In genomic region chr14:14345113-14345871, GRCm38 (mm10) we compare ENCODE assay signal across 8 mouse cellular contexts. TPM values are rescaled to one million over a fixed set of nuclear protein-coding genes. Genes with fewer than 3 reads are reported as not detected.
DNase-seq lines count a peak whose midpoint lies in the region; ATAC-seq and TF ChIP-seq lines count a peak whose summit lies in the region.

No protein-coding gene starts in this region.

- H3K27ac ChIP-seq in brown adipose tissue, adult 24 weeks (replicated peaks; ENCODE audit: low read depth, low read length), result peak overlapping the region; percentile 90; the same call in 1 of the 2 replicates
- peak overlapping the region; percentile 75; the same call in 1 of the 2 replicates for H3K27ac ChIP-seq in heart, embryonic 12.5 days (ENCODE audit: poor library complexity, severe bottlenecking)
- H3K27ac ChIP-seq in kidney, postnatal 0 days, result peak overlapping the region; percentile 85; the same call in 1 of the 2 replicates
- H3K27ac ChIP-seq in liver, embryonic 12.5 days, result peak overlapping the region; percentile 41; the same call in 1 of the 2 replicates

- H3K4me3 ChIP-seq in brown adipose tissue, adult 24 weeks (ENCODE audit: insufficient read depth, low read depth, low read length), result peak overlapping the region; percentile 71
- H3K4me3 ChIP-seq in heart, embryonic 12.5 days, result peak overlapping the region; percentile 81
- H3K4me3 ChIP-seq in kidney, postnatal 0 days (replicated peaks; ENCODE audit: low read depth, low read length), result peak overlapping the region; percentile 56
- H3K4me3 ChIP-seq in liver, embryonic 12.5 days, result peak overlapping the region; percentile 66

- peaks cover 44% of the 10 kb centered on the region for H3K9me3 ChIP-seq in heart, embryonic 12.5 days (replicated peaks)
- H3K9me3 ChIP-seq in kidney, postnatal 0 days (replicated peaks; ENCODE audit: low read length), result peaks cover 18% of the 10 kb centered on the region
- H3K9me3 ChIP-seq in liver, embryonic 12.5 days (replicated peaks), result peaks cover 37% of the 10 kb centered on the region

- no peaks in the 10 kb centered on the region for H3K27me3 ChIP-seq in heart, embryonic 12.5 days (replicated peaks)
- H3K27me3 ChIP-seq in kidney, postnatal 0 days (ENCODE audit: insufficient read depth, low read length), result no peaks in the 10 kb centered on the region
- H3K27me3 ChIP-seq in liver, embryonic 12.5 days (replicated peaks), result no peaks in the 10 kb centered on the region
- no peaks in the 10 kb centered on the region for H3K27me3 ChIP-seq in splenic B cell, adult 2 months (ENCODE audit: control insufficient read depth, insufficient read depth, low read length, poor library complexity, severe bottlenecking)

- ATAC-seq in heart, embryonic 12.5 days (ENCODE audit: insufficient number of reproducible peaks, low FRiP score), result peak; percentile 79
- ATAC-seq in kidney, postnatal 0 days (replicated peaks; ENCODE audit: low FRiP score, low read depth), result peak; percentile 88
- ATAC-seq in liver, embryonic 12.5 days, result peak; percentile 78

- peak overlapping the region; percentile 92 for H3K4me2 ChIP-seq in heart, embryonic 12.5 days
- peak overlapping the region; percentile 75 for H3K4me2 ChIP-seq in kidney, postnatal 0 days (ENCODE audit: low read length)
- peak overlapping the region; percentile 83 for H3K4me2 ChIP-seq in liver, embryonic 12.5 days

- H3K4me1 ChIP-seq in brown adipose tissue, adult 24 weeks (ENCODE audit: control insufficient read depth, insufficient read depth, insufficient read length, low read length), result no peaks in the 10 kb centered on the region
- H3K4me1 ChIP-seq in heart, embryonic 12.5 days (replicated peaks), result no peaks in the 10 kb centered on the region
- no peaks in the 10 kb centered on the region for H3K4me1 ChIP-seq in kidney, postnatal 0 days (replicated peaks; ENCODE audit: insufficient read depth, low read length)
- peaks cover 17% of the 10 kb centered on the region for H3K4me1 ChIP-seq in liver, embryonic 12.5 days

- DNase-seq in CD4-positive, CD25-positive, alpha-beta regulatory T cell, adult 2 months (ENCODE audit: low read depth, low spot score), result peak; percentile 98
- peak; percentile 7 for DNase-seq in fat pad, adult 2 months (ENCODE audit: extremely low read depth, low read depth, low spot score)
- DNase-seq in kidney, postnatal 0 days (ENCODE audit: low spot score), result peak; percentile 96
- peak; percentile 97 for DNase-seq in naive thymus-derived CD4-positive, alpha-beta T cell, adult 2 months (ENCODE audit: low read depth)
- DNase-seq in splenic B cell, adult 2 months (ENCODE audit: low read depth, low spot score), result peak; percentile 98

- peak; percentile 70 for TF ChIP-seq CTCF in kidney, postnatal 0 days (IDR thresholded peaks at IDR 0.05; ENCODE audit: low read depth)

- H3K9ac ChIP-seq in heart, embryonic 12.5 days, result peak overlapping the region; percentile 74
- H3K9ac ChIP-seq in kidney, postnatal 0 days (ENCODE audit: low read depth, low read length), result peak overlapping the region; percentile 59
- no peak overlapping the region for H3K9ac ChIP-seq in liver, embryonic 12.5 days

- peaks cover 24% of the 10 kb centered on the region for H3K36me3 ChIP-seq in heart, embryonic 12.5 days
- no peaks in the 10 kb centered on the region for H3K36me3 ChIP-seq in kidney, postnatal 0 days (ENCODE audit: insufficient read depth, low read length)
- H3K36me3 ChIP-seq in liver, embryonic 12.5 days, result peaks cover 23% of the 10 kb centered on the region
- H3K36me3 ChIP-seq in splenic B cell, adult 2 months (ENCODE audit: control insufficient read depth, insufficient read depth, low read length, poor library complexity, severe bottlenecking), result no peaks in the 10 kb centered on the region

- 5% methylated on average over 40 of the region's 40 CpGs for WGBS in heart, embryonic 12.5 days
- 5% methylated on average over 39 of the region's 40 CpGs for WGBS in kidney, postnatal 0 days
- WGBS in liver, embryonic 12.5 days (ENCODE audit: insufficient replicate concordance), result 6% methylated on average over 40 of the region's 40 CpGs

RNA-seq across cellular contexts. Expression of gene Il3ra, which starts 0.8 kb away (rescaled TPM):
- polyA plus RNA-seq in brown adipose tissue, adult 24 weeks (2012; ENCODE audit: insufficient read depth, insufficient read length, missing spikeins), result 2.5 and 4.0 TPM in 2 replicates
- 2.9 and 3.3 TPM in 2 replicates for polyA plus RNA-seq in heart, embryonic 12.5 days (2016; fragmentation: Nextera tagmentation; extraction: Ambion mirVana)
- polyA plus RNA-seq in kidney, postnatal 0 days (2015; fragmentation: Nextera tagmentation; extraction: Ambion mirVana), result 6.6 and 6.9 TPM in 2 replicates
- 2.1 and 3.2 TPM in 2 replicates for polyA plus RNA-seq in liver, embryonic 12.5 days (2016; fragmentation: Nextera tagmentation; extraction: Ambion mirVana)

RNA-seq across cellular contexts. Expression of gene Olfr31, which starts 22.7 kb away (rescaled TPM):
- not detected in 2 replicates for polyA plus RNA-seq in brown adipose tissue, adult 24 weeks (2012; ENCODE audit: insufficient read depth, insufficient read length, missing spikeins)
- not detected in 2 replicates for polyA plus RNA-seq in heart, embryonic 12.5 days (2016; fragmentation: Nextera tagmentation; extraction: Ambion mirVana)
- not detected in 2 replicates for polyA plus RNA-seq in kidney, postnatal 0 days (2015; fragmentation: Nextera tagmentation; extraction: Ambion mirVana)
- not detected in 2 replicates for polyA plus RNA-seq in liver, embryonic 12.5 days (2016; fragmentation: Nextera tagmentation; extraction: Ambion mirVana)

RNA-seq across cellular contexts. Expression of gene Olfr721-ps1, which starts 55.8 kb away (rescaled TPM):
- not detected in 2 replicates for polyA plus RNA-seq in brown adipose tissue, adult 24 weeks (2012; ENCODE audit: insufficient read depth, insufficient read length, missing spikeins)
- polyA plus RNA-seq in heart, embryonic 12.5 days (2016; fragmentation: Nextera tagmentation; extraction: Ambion mirVana), result not detected in 2 replicates
- polyA plus RNA-seq in kidney, postnatal 0 days (2015; fragmentation: Nextera tagmentation; extraction: Ambion mirVana), result not detected in 2 replicates
- polyA plus RNA-seq in liver, embryonic 12.5 days (2016; fragmentation: Nextera tagmentation; extraction: Ambion mirVana), result not detected in 2 replicates

Comparison
In these comparisons a context has a peak if more than half of its experiments do, and no peak if none do; other contexts are left out.
1. Peak in every context shown above with its lines: DNase-seq, ATAC-seq, H3K4me3 ChIP-seq and H3K27ac ChIP-seq.
2. DNase-seq: peak in every context shown above with its lines; median percentile 98 in CD4-positive, CD25-positive, alpha-beta regulatory T cell, adult 2 months; 98 in splenic B cell, adult 2 months; 97 in naive thymus-derived CD4-positive, alpha-beta T cell, adult 2 months; 96 in kidney, postnatal 0 days; 7 in fat pad, adult 2 months.